Mouse (Mus musculus) inflammation-experienced regulatory T-cells, adult 6 months (primary cell): Measurements from ENCODE around the gene Igf1r. TPM values are rescaled to one million over a fixed set of nuclear protein-coding genes. Genes with fewer than 3 reads are reported as not detected.

Experiments
- ATAC-seq: one replicate; pipeline ENCODE4 v1.8.0; 2017
- polyA plus RNA-seq, 3 experiments: library from polyadenylated mRNA; unstranded; fragments of 100-300 nt; shearing (Covaris generic); gene quantifications; one replicate each; pipeline ENCODE4 v1.2.1; 2017

The Igf1r gene
- polyA plus RNA-seq, 3 experiments from 2014 or later = 2.5 to 33.9 (median 25.9) TPM

DNA sequence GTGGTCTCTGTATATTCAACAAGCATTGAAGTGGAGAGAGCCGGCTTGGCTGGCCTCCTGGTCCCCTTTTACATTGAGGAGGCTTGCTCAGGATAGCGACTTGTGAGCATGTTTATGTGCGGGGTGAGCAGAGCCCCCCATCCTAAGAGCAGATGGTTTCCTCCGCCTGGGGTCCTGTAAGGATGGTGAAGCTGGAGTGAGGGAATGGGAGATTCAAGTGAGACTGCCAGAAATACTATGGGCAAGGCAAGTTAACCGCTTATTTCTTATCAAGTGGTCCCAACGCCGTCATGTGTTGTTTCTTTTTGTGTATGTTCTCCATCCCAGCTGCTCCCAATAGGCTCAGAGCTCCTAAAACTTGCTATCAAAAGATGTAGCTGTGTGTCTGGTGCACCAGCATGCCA, 175.6 kb downstream of the Igf1r start:
- ATAC-seq = no peak

GRCm38 (mm10) chr7:68129077-68129511, 176.5 kb downstream of the Igf1r start:
- ATAC-seq = peak; percentile 77

GRCm38 (mm10) chr7:68129546-68130253, 177.1 kb downstream of the Igf1r start:
- ATAC-seq = no peak

DNA sequence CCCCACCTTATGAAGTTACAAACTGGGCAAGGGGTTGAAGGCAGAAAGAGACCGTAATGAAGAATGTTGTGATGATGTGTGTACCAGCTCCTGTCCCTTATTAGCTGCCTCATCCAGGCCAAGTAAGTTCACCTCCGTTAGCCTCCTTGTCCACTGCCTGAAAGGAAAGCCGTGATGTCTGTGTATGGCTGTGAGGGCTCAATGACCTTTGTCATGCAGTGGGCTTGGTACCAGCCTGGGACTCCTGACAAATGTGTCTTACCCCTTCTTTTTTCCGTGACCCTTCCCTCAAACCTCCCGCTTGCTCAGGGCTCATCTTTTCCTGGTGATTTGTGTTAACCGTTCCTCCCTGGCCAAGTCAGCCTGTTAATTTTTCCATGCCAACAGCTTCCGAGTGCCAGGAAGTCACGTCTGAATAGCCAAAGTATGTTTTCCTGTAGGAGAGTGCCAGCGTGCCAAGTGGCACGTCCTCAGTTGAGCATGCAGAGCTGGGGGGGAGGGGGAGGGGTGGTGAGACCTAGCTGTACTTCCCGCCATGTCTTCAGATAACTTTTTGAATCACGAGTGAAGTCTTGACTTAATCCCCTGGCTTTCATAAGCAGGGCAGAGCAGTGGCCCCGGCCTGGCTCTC, 178.4 kb downstream of the Igf1r start:
- ATAC-seq = no peak

DNA sequence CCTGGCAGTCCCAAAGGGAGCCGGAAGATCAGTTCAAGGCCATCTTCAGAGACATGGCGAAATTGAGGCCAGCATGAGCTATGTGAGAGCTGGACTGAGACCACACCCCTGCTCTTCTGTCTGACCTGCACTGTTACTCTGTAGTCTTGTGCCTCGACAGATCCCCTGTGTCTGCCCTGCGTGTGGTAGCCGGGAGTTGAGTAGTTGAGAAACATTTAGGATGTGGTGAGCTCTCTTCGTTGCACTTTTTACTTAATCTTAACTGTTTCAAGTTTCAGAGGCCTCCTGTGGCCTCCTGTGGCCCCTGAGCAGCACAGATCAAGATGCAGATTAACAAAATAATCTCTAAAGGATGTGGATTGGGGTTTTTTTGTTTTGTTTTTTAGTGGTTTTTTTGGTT, 181.1 kb downstream of the Igf1r start:
- peak; percentile 20 for ATAC-seq

- ATAC-seq = no peak
Measured at GRCm38 (mm10) chr7:68134948-68135347, 182.3 kb downstream of the Igf1r start.

- ATAC-seq = no peak
Measured at GRCm38 (mm10) chr7:68136056-68136455, 183.4 kb downstream of the Igf1r start.

- ATAC-seq = peak; percentile 63
Measured at GRCm38 (mm10) chr7:68139384-68139783, 186.8 kb downstream of the Igf1r start.

GRCm38 (mm10) chr7:68140041-68140807, 187.6 kb downstream of the Igf1r start:
- ATAC-seq = no peak

- no peak for ATAC-seq
Measured at GRCm38 (mm10) chr7:68144266-68144665, 191.6 kb downstream of the Igf1r start.

DNA sequence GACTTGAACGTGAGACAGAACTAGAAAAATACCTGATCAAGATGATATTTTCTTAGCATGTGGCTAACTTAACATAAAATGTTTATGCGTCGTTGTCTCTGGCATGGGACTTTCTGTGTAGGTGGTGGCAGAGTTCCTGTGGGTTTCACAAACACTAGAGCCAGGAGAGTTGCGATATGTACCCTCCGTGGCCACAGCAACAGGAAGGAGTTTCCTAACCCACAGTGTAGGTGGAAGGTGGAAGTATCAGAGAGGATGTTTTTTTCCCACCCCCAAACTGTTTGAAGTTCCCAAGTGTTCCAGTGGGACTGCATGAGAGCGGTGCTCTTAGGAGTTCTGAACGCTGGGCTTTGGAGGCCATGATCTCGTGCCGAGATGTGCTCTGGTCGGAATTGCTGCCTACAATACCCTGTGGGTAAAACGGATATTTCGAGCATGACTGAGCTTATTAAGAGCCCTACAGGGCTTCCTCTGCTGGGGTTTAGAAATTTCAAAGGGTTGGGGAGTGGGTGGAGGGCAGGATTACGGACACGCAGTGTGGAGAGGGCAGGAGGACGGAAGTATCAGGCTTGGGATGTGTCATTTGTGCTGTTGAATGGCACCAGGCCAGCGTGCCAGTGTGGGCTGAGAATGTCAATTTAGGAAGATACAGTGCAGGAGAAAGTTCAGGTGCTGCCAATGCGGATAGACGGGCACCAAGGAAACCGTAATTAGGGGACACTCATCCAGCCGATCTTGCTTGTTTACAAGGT, 195.8 kb downstream of the Igf1r start:
- ATAC-seq = peak; percentile 61

DNA sequence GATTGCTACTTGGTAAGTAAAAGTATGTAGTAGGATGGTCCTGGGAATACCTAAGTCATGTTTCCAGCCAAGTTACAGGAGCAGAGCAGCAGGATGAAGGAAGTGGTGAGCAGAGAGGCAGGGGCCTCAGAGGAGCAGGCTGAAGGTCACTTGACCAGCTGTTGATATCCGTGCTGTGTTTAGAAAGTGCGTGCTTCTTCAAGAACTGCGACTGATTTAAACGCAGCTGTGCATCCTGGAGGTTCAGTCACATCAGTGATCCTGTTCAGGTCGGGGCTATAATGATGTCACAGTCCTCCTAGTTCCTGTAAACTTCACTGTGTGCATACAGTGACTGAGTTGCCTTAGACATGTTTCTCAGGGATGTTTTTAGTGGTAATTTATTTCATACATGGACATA, 199.3 kb downstream of the Igf1r start:
- no peak for ATAC-seq

- no peak for ATAC-seq
Measured at GRCm38 (mm10) chr7:68152458-68152857, 199.8 kb downstream of the Igf1r start.

DNA sequence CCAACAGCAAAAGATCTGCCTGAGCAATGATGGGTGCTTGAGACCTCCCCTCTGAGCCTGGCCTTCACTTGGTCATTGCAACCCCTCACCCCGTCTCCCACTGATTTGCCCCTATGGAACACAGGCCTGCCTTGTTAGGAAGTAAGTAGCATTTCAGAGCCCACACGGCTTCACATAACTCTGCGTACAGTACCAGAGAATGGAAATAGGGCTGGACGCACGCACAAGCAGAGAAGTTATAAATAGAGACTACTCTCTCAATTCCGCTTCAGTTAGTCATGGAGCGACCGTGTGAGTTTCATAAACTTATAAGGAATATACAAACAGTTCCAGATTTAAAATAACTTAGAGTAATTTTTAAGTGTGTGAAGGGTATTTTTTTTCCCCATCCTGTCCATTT, 200.6 kb downstream of the Igf1r start:
- no peak for ATAC-seq

- no peak for ATAC-seq
Measured at GRCm38 (mm10) chr7:68154588-68154987, 202.0 kb downstream of the Igf1r start.

DNA sequence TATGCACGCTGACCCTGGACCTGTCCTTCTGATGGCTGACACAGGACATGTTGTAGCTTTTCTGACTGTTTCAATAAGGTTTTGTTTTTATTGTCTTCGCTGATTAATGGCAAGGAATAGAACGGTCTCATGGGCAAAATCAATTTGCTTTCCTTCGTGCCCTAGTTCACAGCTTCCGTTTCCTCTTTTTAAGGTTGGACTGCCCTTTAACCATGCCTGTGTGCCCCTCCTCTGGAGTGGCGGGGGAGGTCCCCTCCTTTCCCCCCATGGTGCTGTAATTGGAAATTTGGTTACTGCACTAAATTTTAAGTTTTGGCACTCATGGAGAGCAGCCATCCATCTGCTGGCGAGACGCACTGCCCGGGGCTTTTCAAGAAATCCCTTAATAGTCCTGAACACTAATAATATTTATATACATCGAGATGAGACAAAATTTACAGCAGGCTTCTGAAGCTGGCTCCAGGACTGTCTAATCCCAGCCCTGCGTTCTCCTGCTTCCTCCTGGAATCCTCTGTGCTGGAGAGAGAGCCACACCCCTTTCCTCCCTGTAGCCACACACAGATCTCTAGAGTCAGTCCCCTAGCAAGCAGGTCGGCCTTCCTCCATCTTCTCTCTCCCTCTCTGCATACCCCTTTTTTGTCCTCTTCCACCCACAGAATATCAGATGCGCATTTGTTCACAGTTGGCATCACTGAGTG, 207.6 kb downstream of the Igf1r start:
- no peak for ATAC-seq

DNA sequence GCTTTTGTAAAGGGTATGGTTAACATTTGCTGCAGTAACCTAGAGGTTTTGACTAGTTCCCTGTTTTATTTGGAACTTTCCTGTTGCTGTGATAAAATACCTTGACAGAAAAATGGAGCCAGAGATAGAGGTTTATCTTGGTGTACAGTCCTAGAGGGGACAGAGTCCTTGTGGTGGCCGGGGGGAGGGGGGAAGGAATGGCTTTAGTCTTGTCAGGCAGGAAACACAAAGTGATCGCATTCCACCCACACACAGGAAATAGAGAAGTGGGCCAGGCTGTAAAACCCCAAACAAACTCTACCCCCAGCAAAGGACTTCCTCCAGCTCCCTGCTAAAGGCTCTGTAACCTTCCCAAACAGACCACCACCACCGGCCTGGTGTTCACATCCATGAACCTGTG, 211.4 kb downstream of the Igf1r start:
- ATAC-seq = no peak

- ATAC-seq = no peak
Measured at GRCm38 (mm10) chr7:68172776-68173175, 220.1 kb downstream of the Igf1r start.

DNA sequence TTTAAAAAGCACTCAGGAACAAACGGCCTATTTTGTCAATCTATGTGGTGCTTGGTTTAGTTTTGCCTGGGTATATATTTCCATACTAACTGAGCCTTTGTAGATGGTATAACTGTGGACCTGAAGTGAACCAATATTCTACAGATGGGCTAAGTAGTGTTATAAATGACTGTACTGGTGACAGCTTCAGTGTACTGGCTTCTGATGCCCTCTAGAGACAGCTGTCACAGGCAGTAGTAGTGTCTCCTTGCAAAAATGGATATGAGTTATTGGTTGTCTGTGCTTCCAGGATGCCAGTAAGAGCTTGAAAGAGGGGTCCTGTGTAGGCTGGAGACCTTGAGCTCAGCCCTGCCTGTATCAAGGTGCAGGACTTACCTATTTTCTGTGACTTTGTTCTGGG, 227.0 kb downstream of the Igf1r start:
- ATAC-seq = no peak

DNA sequence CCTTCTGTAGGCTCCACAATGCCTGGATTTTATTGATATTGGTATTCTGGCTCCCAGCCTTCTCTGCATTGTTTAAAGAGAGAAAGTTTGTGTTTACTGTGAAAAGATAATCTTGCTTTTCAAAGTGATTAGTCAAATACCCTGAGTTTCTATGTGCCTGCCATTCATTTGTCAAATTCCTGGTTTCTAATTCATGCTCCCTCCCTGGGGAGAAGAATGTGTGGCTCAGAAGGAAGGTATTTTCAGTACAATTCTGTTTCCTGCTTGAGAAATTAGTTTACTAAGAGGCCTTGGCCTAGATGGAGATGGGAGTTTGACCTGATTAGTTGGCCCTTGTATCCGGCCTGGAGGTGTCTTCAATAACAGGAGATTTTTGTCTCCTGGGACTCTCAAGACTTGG, 228.5 kb downstream of the Igf1r start:
- ATAC-seq = no peak

DNA sequence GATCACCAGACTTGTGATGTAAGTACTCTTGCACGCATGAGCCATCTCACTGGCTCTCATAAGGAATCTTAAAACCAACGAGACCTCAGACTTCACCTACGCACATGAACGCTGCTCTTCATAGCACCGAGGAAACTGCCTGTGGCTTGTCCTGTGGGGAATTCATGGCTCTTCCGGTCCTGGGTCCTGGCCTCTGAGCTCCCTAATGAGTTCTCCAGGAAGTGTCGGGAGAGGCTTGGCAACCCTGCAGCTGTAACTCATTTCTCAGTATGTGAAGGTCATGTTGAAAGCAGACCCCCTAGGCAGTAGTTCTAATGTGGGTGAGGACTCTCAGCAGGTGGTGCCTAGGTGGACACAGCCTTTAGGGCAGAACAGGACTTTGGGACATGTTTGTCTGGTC, 229.4 kb downstream of the Igf1r start:
- no peak for ATAC-seq

- no peak for ATAC-seq
Measured at GRCm38 (mm10) chr7:68182773-68183172, 230.1 kb downstream of the Igf1r start.
